Mouse (Mus musculus): ENCODE measurements around the gene Mucl2. TPM values are rescaled to one million over a fixed set of nuclear protein-coding genes. Genes with fewer than 3 reads are reported as not detected.
"Not testable (repeated sequence)": the region's sequence is repeated elsewhere in the genome, so short reads cannot be mapped to it uniquely, and the experiment has no call there.

The Mucl2 gene
- not detected in 2 replicates for polyA plus RNA-seq (2012; rRNA removed)

DNA sequence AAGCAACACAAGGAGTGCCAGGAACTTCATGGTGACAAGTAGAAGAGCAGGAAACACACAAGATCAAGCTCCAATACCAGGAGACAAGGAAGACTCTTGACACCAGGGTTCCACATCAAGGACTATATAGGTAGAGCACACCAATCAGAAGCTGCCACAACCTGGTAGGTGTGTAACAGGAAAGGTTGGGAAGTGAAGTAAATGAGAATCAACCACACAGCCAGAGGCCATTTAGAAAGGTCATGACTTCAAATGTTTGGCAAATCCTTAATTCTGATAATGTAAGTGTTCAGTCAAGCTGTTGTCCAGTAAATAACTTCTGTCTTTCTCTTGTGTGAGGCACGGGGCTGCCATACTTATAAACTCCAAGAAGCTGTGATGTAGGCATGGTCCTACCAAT lies at the start of gene Mucl2:
TSS of gene Mucl2 (minus strand) at position 101 of the 400 bp plus-strand sequence.
- no peak for DNase-seq (ENCODE audit: low read depth in 1 of 2, low spot score in 2 of 2)
- 89% methylated on average over 1 of the region's 1 CpGs for WGBS
- no peaks in the 10 kb centered on the region for H3K27me3 ChIP-seq (ENCODE audit: control insufficient read depth, insufficient read depth, low read length)
- no peaks in the 10 kb centered on the region for H3K4me1 ChIP-seq (ENCODE audit: control insufficient read depth, insufficient read depth, insufficient read length)
- H3K4me3 ChIP-seq (ENCODE audit: extremely low read depth, insufficient read depth, insufficient read length): no peak within 1 kb of the TSS
- H3K36me3 ChIP-seq (ENCODE audit: control insufficient read depth, insufficient read depth, low read length): no peaks in the 10 kb centered on the region
- H3K27ac ChIP-seq (ENCODE audit: insufficient read depth, low read length): no peak within 1 kb of the TSS
- TF ChIP-seq POLR2A (IDR thresholded peaks at IDR 0.05; ENCODE audit: low read depth, low read length) (no peak), CTCF (IDR thresholded peaks at IDR 0.05; ENCODE audit: extremely low read depth, insufficient read depth, insufficient read length, insufficient replicate concordance) (no peak)

DNA sequence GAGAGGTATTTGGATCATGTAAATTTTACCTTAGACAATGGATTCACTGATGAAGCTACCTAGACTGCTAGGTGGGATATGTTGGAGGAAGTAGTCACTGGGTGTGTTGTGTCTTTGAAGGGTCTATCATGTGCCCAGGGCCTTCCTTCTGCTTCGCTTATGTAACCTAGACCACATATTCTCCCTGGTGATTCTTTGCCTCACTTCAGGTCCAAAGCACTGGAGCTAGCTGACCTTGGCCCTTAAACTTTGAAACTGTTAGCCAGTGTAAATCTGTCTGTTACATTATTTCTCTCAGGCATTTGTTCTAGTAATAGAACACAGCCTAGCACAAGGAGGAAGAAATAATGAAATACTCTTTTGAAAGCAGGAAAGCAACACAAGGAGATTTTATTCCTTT lies 13.9 kb upstream of the Mucl2 start:
- WGBS: 45% methylated on average over 1 of the region's 1 CpGs
- H3K4me1 ChIP-seq (ENCODE audit: control insufficient read depth, insufficient read depth, insufficient read length); DNase-seq (ENCODE audit: low read depth in 1 of 2, low spot score in 2 of 2); H3K27me3 ChIP-seq (ENCODE audit: control insufficient read depth, insufficient read depth, low read length); H3K4me3 ChIP-seq (ENCODE audit: extremely low read depth, insufficient read depth, insufficient read length); H3K36me3 ChIP-seq (ENCODE audit: control insufficient read depth, insufficient read depth, low read length); H3K27ac ChIP-seq (ENCODE audit: insufficient read depth, low read length): not testable (repeated sequence)

Other genes with a start within 250 kb of the Mucl2 start
- gene Mucl1, start 143.8 kb downstream of the Mucl2 start, polyA plus RNA-seq (2012; rRNA removed): not detected in 2 replicates